Mouse (Mus musculus): Measurements from ENCODE around the gene Sim2. TPM values are rescaled to one million over a fixed set of nuclear protein-coding genes. Genes with fewer than 3 reads are reported as not detected.

The Sim2 gene
- polyA plus RNA-seq, 1 experiment from 2014 or later: 0.16 TPM

- H3K36me3 ChIP-seq (ENCODE audit: control insufficient read depth, insufficient read depth, low read length): no peaks in the 10 kb centered on the region
- no peaks in the 10 kb centered on the region for H3K27me3 ChIP-seq (ENCODE audit: control insufficient read depth, insufficient read depth, low read length)
- H3K27ac ChIP-seq (ENCODE audit: low read depth, low read length): no peak overlapping the region
- H3K4me1 ChIP-seq (ENCODE audit: control insufficient read depth, insufficient read depth, low read length): 0 out of 2 replicates have a peak, but pooled peaks cover 5% of the 10 kb centered on the region
- no peak overlapping the region for H3K9ac ChIP-seq (ENCODE audit: low read length)
- H3K4me2 ChIP-seq (ENCODE audit: low read depth): no peak overlapping the region
- H3K4me3 ChIP-seq (ENCODE audit: low read depth, low read length): no peak overlapping the region
- ATAC-seq (ENCODE audit: insufficient read depth, low FRiP score, low TSS enrichment) (no peak), DNase-seq (ENCODE audit: low spot score) (peak; percentile 60)
- 18% methylated on average over 7 of the region's 7 CpGs for WGBS
- no peaks in the 10 kb centered on the region for H3K9me3 ChIP-seq (ENCODE audit: control insufficient read depth, low read length)
These were observed 79.5 kb downstream of the Sim2 start for GRCm38 (mm10) chr16:94164236-94164635.

- Histone ChIP-seq H3K4me3 (ENCODE audit: low read depth, low read length) (no peak overlapping the region), H3K27ac (ENCODE audit: low read depth, low read length) (peak overlapping the region; percentile 27; the same call in 1 of the 2 replicates), H3K4me1 (ENCODE audit: control insufficient read depth, insufficient read depth, low read length) (0 out of 2 replicates have a peak, but pooled peaks cover 5% of the 10 kb centered on the region), H3K36me3 (ENCODE audit: control insufficient read depth, insufficient read depth, low read length) (no peaks in the 10 kb centered on the region), H3K4me2 (ENCODE audit: low read depth) (no peak overlapping the region), H3K9ac (ENCODE audit: low read length) (no peak overlapping the region), H3K27me3 (ENCODE audit: control insufficient read depth, insufficient read depth, low read length) (no peaks in the 10 kb centered on the region), H3K9me3 (ENCODE audit: control insufficient read depth, low read length) (no peaks in the 10 kb centered on the region)
- no peak for ATAC-seq (ENCODE audit: insufficient read depth, low FRiP score, low TSS enrichment)
- DNase-seq (ENCODE audit: low spot score): no peak
- 50% methylated on average over 5 of the region's 5 CpGs for WGBS
These were observed 80.2 kb downstream of the Sim2 start for GRCm38 (mm10) chr16:94164978-94165377.

DNA sequence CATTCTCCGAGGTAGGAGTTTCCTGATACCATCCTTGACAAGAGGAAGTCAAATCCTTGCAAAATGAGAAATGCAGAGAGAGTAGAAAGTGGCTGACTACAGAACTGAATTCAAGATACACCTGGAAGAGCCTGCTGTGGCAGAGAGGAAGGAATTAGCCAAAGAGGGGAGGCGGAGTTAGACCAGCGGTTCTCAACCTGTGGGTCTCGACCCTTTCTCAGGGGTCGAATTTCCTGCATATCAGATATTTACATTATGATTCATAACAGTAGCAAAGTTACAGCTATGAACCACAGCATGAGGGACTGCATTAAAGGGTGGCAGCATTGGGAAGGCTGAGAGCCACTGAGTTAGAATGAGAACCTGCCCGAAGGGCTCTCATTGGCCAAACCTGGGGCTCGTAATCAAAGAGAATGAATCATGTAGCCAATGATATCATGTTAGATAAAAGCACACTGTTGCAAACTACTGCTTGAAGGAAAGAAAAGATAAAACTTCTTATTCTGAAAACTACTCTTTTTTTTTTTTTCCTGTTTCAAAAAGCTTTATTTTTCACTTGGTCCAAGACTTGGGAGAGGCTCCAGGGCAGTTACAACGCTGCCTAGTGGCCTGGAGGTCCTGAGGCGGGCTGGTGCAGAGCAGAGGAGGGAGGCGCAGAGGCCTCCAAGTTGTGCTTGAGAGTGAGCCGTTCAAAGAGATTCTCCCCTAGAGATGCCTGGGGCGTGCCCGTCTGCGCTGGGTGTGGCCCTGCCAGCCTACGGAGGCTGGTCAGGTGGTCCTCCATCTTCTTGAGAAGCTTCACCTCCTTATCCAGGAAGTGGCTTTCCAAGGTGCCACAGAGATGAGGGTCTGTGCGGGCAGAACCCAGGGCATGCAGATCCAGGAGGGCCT, 84.2 kb downstream of the Sim2 start:
- H3K4me1 ChIP-seq (ENCODE audit: control insufficient read depth, insufficient read depth, low read length): 0 out of 2 replicates have a peak, but pooled peaks cover 2% of the 10 kb centered on the region
- no peaks in the 10 kb centered on the region for H3K9me3 ChIP-seq (ENCODE audit: control insufficient read depth, low read length)
- DNase-seq (ENCODE audit: low spot score): no peak
- H3K4me2 ChIP-seq (ENCODE audit: low read depth): no peak overlapping the region
- H3K9ac ChIP-seq (ENCODE audit: low read length): no peak overlapping the region
- no peak overlapping the region for H3K4me3 ChIP-seq (ENCODE audit: low read depth, low read length)
- 92% methylated on average over 16 of the region's 16 CpGs for WGBS
- H3K27me3 ChIP-seq (ENCODE audit: control insufficient read depth, insufficient read depth, low read length): no peaks in the 10 kb centered on the region
- no peak for ATAC-seq (ENCODE audit: insufficient read depth, low FRiP score, low TSS enrichment)
- no peak overlapping the region for H3K27ac ChIP-seq (ENCODE audit: low read depth, low read length)
- no peaks in the 10 kb centered on the region for H3K36me3 ChIP-seq (ENCODE audit: control insufficient read depth, insufficient read depth, low read length)

DNA sequence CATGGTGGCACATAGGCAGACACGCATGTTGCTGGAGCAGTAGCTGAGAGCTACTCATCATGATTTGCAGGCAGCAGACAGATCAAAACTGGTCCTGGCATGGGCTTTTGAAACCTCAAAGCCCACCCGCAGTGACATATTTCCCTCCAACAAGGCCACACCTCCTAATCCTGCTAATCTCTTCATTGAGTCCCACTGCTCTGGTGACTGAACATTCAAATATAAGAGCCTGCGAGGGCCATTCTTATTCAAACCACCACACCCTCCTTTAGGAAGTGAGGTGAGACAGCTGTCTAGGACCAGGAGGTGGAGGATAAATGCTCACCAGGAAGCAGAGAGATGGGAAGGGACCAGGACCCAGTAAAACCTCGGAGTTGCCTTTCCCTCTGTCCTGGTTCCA, 85.5 kb downstream of the Sim2 start:
- DNase-seq (ENCODE audit: low spot score) (no peak), ATAC-seq (ENCODE audit: insufficient read depth, low FRiP score, low TSS enrichment) (no peak)
- WGBS: 49% methylated on average over 4 of the region's 4 CpGs
- Histone ChIP-seq H3K9me3 (ENCODE audit: control insufficient read depth, low read length) (no peaks in the 10 kb centered on the region), H3K9ac (ENCODE audit: low read length) (no peak overlapping the region), H3K27ac (ENCODE audit: low read depth, low read length) (no peak overlapping the region), H3K4me2 (ENCODE audit: low read depth) (no peak overlapping the region), H3K36me3 (ENCODE audit: control insufficient read depth, insufficient read depth, low read length) (no peaks in the 10 kb centered on the region), H3K27me3 (ENCODE audit: control insufficient read depth, insufficient read depth, low read length) (no peaks in the 10 kb centered on the region), H3K4me1 (ENCODE audit: control insufficient read depth, insufficient read depth, low read length) (0 out of 2 replicates have a peak, but pooled peaks cover 2% of the 10 kb centered on the region), H3K4me3 (ENCODE audit: low read depth, low read length) (no peak overlapping the region)

- WGBS: 78% methylated on average over 1 of the region's 1 CpGs
- no peaks in the 10 kb centered on the region for H3K27me3 ChIP-seq (ENCODE audit: control insufficient read depth, insufficient read depth, low read length)
These were observed 88.6 kb downstream of the Sim2 start for GRCm38 (mm10) chr16:94173361-94173760.

DNA sequence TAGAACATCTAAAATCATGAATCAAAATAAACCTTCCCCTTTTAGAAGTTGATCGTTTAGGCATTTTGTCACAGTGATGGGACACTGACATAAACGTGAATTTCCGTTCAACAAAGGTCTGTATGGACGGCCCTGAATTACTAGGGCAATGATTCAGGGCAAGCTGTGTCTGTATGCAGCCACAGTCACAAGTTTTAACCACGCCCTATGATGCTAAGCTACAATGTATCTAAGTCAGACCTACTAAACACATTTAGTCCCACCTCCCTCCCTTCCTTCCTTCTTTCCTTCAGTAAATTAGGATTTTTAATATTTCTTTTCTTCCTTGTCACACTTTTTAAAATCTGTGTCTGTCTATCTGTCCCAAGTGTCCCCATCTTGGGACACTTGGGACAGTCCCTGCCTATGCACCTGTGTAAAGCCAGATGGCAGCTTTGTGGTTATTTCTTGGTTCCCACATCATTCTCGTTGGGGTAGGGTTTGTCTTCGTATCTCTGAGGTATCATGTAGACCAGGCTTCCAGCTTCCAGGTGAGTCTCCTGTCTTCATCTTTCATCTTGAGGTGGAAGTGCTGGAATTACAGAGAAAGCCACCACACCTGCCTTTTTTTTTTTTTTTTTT, 90.7 kb downstream of the Sim2 start:
- Histone ChIP-seq H3K4me1 (ENCODE audit: control insufficient read depth, insufficient read depth, low read length) (peaks cover 4% of the 10 kb centered on the region; the same call in 1 of the 2 replicates), H3K27ac (ENCODE audit: low read depth, low read length) (no peak overlapping the region), H3K4me3 (ENCODE audit: low read depth, low read length) (no peak overlapping the region), H3K27me3 (ENCODE audit: control insufficient read depth, insufficient read depth, low read length) (0 out of 2 replicates have a peak, but pooled peaks cover 6% of the 10 kb centered on the region), H3K36me3 (ENCODE audit: control insufficient read depth, insufficient read depth, low read length) (no peaks in the 10 kb centered on the region), H3K9me3 (ENCODE audit: control insufficient read depth, low read length) (no peaks in the 10 kb centered on the region), H3K9ac (ENCODE audit: low read length) (no peak overlapping the region), H3K4me2 (ENCODE audit: low read depth) (no peak overlapping the region)
- 79% methylated on average over 7 of the region's 7 CpGs for WGBS
- DNase-seq (ENCODE audit: low spot score) (no peak), ATAC-seq (ENCODE audit: insufficient read depth, low FRiP score, low TSS enrichment) (no peak)

More at GRCm38 (mm10) chr16:94173361-94173760, 88.6 kb downstream of the Sim2 start:
- Histone ChIP-seq H3K27ac (ENCODE audit: low read depth, low read length) (no peak overlapping the region), H3K9me3 (ENCODE audit: control insufficient read depth, low read length) (no peaks in the 10 kb centered on the region), H3K4me2 (ENCODE audit: low read depth) (no peak overlapping the region), H3K36me3 (ENCODE audit: control insufficient read depth, insufficient read depth, low read length) (no peaks in the 10 kb centered on the region), H3K4me3 (ENCODE audit: low read depth, low read length) (no peak overlapping the region), H3K9ac (ENCODE audit: low read length) (no peak overlapping the region), H3K4me1 (ENCODE audit: control insufficient read depth, insufficient read depth, low read length) (no peaks in the 10 kb centered on the region)
- ATAC-seq (ENCODE audit: insufficient read depth, low FRiP score, low TSS enrichment): no peak
- DNase-seq (ENCODE audit: low spot score): no peak

Small RNA genes lying within 50 kb of the gene (microRNA-seq; reads per million reads assigned to microRNA genes)
- not detected for gene Gm23062

Other genes starting within 250 kb of the Sim2 start
- 80.9 and 87.2 TPM in 2 replicates for gene Chaf1b, start 201.0 kb upstream of the Sim2 start, polyA plus RNA-seq (2014; fragmentation: Nextera tagmentation; extraction: Ambion mirVana)
- 0.22 and 0.52 TPM in 2 replicates for gene Cldn14, start 76.1 kb upstream of the Sim2 start, polyA plus RNA-seq (2014; fragmentation: Nextera tagmentation; extraction: Ambion mirVana)
- gene Hlcs, start 228.6 kb downstream of the Sim2 start, polyA plus RNA-seq (2014; fragmentation: Nextera tagmentation; extraction: Ambion mirVana): 9.4 and 9.8 TPM in 2 replicates
- 5.2 and 5.9 TPM in 2 replicates for gene Ripply3, start 243.5 kb downstream of the Sim2 start, polyA plus RNA-seq (2014; fragmentation: Nextera tagmentation; extraction: Ambion mirVana)